Mouse (Mus musculus) forebrain, embryonic 16.5 days (tissue): ENCODE results near the gene Cep131. TPM values are rescaled to one million over a fixed set of nuclear protein-coding genes. Genes with fewer than 3 reads are reported as not detected.

Experiments used
- ATAC-seq: fragments of 200-750 bp; cut with Nextera tagmentation; 2 replicates; pipeline ENCODE4 v1.8.0; 2017; ENCODE audit warnings: mild to moderate bottlenecking, moderate library complexity
- H3K27ac ChIP-seq: fragments of 300-500 bp; sonication (generic); 2 replicates; pipeline ENCODE4 v1.5.1; 2014; ENCODE audit warnings: low read length, control low read depth
- H3K27me3 ChIP-seq: fragments of 300-500 bp; sonication (generic); replicated peaks from 2 replicates; pipeline ENCODE4 v1.6.1; 2014; ENCODE audit warnings: low read length; ENCODE audit not compliant: control insufficient read depth, insufficient read depth
- H3K36me3 ChIP-seq: fragments of 300-500 bp; sonication (generic); 2 replicates; pipeline ENCODE4 v1.6.1; 2014; ENCODE audit not compliant: control insufficient read depth, insufficient read depth
- H3K4me1 ChIP-seq: fragments of 300-500 bp; sonication (generic); replicated peaks from 2 replicates; pipeline ENCODE4 v1.6.1; 2014; ENCODE audit warnings: low read length; ENCODE audit not compliant: control insufficient read depth, insufficient read depth
- H3K4me2 ChIP-seq: fragments of 300-500 bp; sonication (generic); 2 replicates; pipeline ENCODE4 v1.6.1; 2014; ENCODE audit warnings: mild to moderate bottlenecking, low read length, control low read depth
- H3K4me3 ChIP-seq: fragments of 300-500 bp; sonication (generic); replicated peaks from 2 replicates; pipeline ENCODE4 v1.5.1; 2014; ENCODE audit warnings: mild to moderate bottlenecking, low read length, control low read depth
- H3K9ac ChIP-seq: fragments of 300-500 bp; sonication (generic); replicated peaks from 2 replicates; pipeline ENCODE4 v1.6.1; 2014; ENCODE audit warnings: low read depth, low read length, control low read depth
- H3K9me3 ChIP-seq: fragments of 300-500 bp; sonication (generic); 2 replicates; pipeline ENCODE4 v1.6.1; 2016; ENCODE audit warnings: low read length; ENCODE audit not compliant: control insufficient read depth
- WGBS: fragments of 180-500 bp; shearing (Covaris S2); extraction: QIAGEN DNeasy Blood & Tissue Kit; methylation state at CpG from one replicate; pipeline ENCODE4 v1.1.7; 2014; 5-methylcytosine and 5-hydroxymethylcytosine counted together
- polyA plus RNA-seq: library from polyadenylated mRNA; unstranded; fragments of >200 nt; fragmentation: Nextera tagmentation; extraction: Ambion mirVana; gene quantifications from 2 replicates; pipeline ENCODE4 v1.2.1, GENCODE M21; 2015

The Cep131 gene
- polyA plus RNA-seq, 1 experiment from 2014 or later, result 33.8 TPM

- ATAC-seq, result peak; percentile 32; the same call in 1 of the 2 replicates
- H3K4me1 ChIP-seq, result peaks cover 48% of the 10 kb centered on the region
Measured at GRCm38 (mm10) chr11:120046553-120047191, 40.0 kb downstream of the Cep131 start, which contains the start of gene Aatk. Aatk (minus strand) TSS chr11:120047167.

GRCm38 (mm10) chr11:120045839-120046552 is 40.6 kb downstream of the Cep131 start:
- Histone ChIP-seq H3K4me2 (peak overlapping the region; percentile 84), H3K27me3 (no peaks in the 10 kb centered on the region), H3K27ac (peak overlapping the region; percentile 90), H3K9me3 (no peaks in the 10 kb centered on the region), H3K9ac (peak overlapping the region; percentile 92), H3K4me3 (peak overlapping the region; percentile 79), H3K4me1 (peaks cover 43% of the 10 kb centered on the region), H3K36me3 (no peaks in the 10 kb centered on the region)
- ATAC-seq, result peak; percentile 16; the same call in 1 of the 2 replicates
- WGBS, result 30% methylated on average over 11 of the region's 11 CpGs

More at GRCm38 (mm10) chr11:120046553-120047191, 40.0 kb downstream of the Cep131 start, which contains the start of gene Aatk:
- under 1% methylated on average over 55 of the region's 63 CpGs for WGBS
- no peaks in the 10 kb centered on the region for H3K9me3 ChIP-seq
- peak within 1 kb of the TSS; percentile 92 for H3K9ac ChIP-seq
- peak within 1 kb of the TSS; percentile 90 for H3K27ac ChIP-seq
- no peaks in the 10 kb centered on the region for H3K36me3 ChIP-seq
- H3K27me3 ChIP-seq, result no peaks in the 10 kb centered on the region
- H3K4me3 ChIP-seq, result peak within 1 kb of the TSS; percentile 79
- peak within 1 kb of the TSS; percentile 84 for H3K4me2 ChIP-seq

GRCm38 (mm10) chr11:120045341-120045740 is 41.3 kb downstream of the Cep131 start:
- ATAC-seq, result no peak
- Histone ChIP-seq H3K4me2 (peak overlapping the region; percentile 84), H3K9ac (peak overlapping the region; percentile 92), H3K27me3 (no peaks in the 10 kb centered on the region), H3K4me3 (peak overlapping the region; percentile 79), H3K9me3 (no peaks in the 10 kb centered on the region), H3K36me3 (no peaks in the 10 kb centered on the region), H3K4me1 (peaks cover 43% of the 10 kb centered on the region), H3K27ac (peak overlapping the region; percentile 90)
- 45% methylated on average over 4 of the region's 4 CpGs for WGBS

- Histone ChIP-seq H3K9me3 (no peaks in the 10 kb centered on the region), H3K27ac (no peak overlapping the region), H3K27me3 (no peaks in the 10 kb centered on the region), H3K4me3 (no peak overlapping the region), H3K9ac (no peak overlapping the region; the same call in 1 of the 2 replicates), H3K4me1 (peaks cover 36% of the 10 kb centered on the region), H3K36me3 (no peaks in the 10 kb centered on the region), H3K4me2 (no peak overlapping the region)
- no peak for ATAC-seq
- WGBS, result 80% methylated on average over 7 of the region's 7 CpGs
Measured at GRCm38 (mm10) chr11:120042141-120042838, 44.3 kb downstream of the Cep131 start.

- H3K27ac ChIP-seq, result no peak overlapping the region
- H3K27me3 ChIP-seq, result no peaks in the 10 kb centered on the region
- no peak overlapping the region for H3K4me3 ChIP-seq
- ATAC-seq, result no peak
- no peak overlapping the region for H3K4me2 ChIP-seq
- H3K4me1 ChIP-seq, result peaks cover 36% of the 10 kb centered on the region
- no peaks in the 10 kb centered on the region for H3K9me3 ChIP-seq
- no peak overlapping the region; the same call in 1 of the 2 replicates for H3K9ac ChIP-seq
- H3K36me3 ChIP-seq, result no peaks in the 10 kb centered on the region
- WGBS, result 80% methylated on average over 13 of the region's 13 CpGs
Measured at GRCm38 (mm10) chr11:120041191-120042123, 45.2 kb downstream of the Cep131 start.

- peaks cover 26% of the 10 kb centered on the region for H3K4me1 ChIP-seq
- WGBS, result 66% methylated on average over 8 of the region's 8 CpGs
- H3K9me3 ChIP-seq, result no peaks in the 10 kb centered on the region
- no peak overlapping the region for H3K4me2 ChIP-seq
- H3K4me3 ChIP-seq, result no peak overlapping the region
- no peak overlapping the region for H3K9ac ChIP-seq
- H3K27me3 ChIP-seq, result no peaks in the 10 kb centered on the region
- H3K27ac ChIP-seq, result no peak overlapping the region
- no peaks in the 10 kb centered on the region for H3K36me3 ChIP-seq
- no peak for ATAC-seq
Measured at GRCm38 (mm10) chr11:120040440-120040839, 46.2 kb downstream of the Cep131 start.

GRCm38 (mm10) chr11:120039581-120039980 is 47.0 kb downstream of the Cep131 start:
- Histone ChIP-seq H3K4me2 (no peak overlapping the region), H3K27ac (no peak overlapping the region), H3K9me3 (no peaks in the 10 kb centered on the region), H3K27me3 (no peaks in the 10 kb centered on the region), H3K4me1 (peaks cover 19% of the 10 kb centered on the region), H3K4me3 (no peak overlapping the region), H3K9ac (no peak overlapping the region), H3K36me3 (no peaks in the 10 kb centered on the region)
- 31% methylated on average over 4 of the region's 4 CpGs for WGBS
- ATAC-seq, result peak; percentile 12; the same call in 1 of the 2 replicates

GRCm38 (mm10) chr11:120034762-120035161 is 51.9 kb downstream of the Cep131 start:
- Histone ChIP-seq H3K9me3 (no peaks in the 10 kb centered on the region), H3K27ac (no peak overlapping the region), H3K27me3 (no peaks in the 10 kb centered on the region), H3K4me3 (no peak overlapping the region), H3K36me3 (no peaks in the 10 kb centered on the region), H3K9ac (no peak overlapping the region), H3K4me2 (no peak overlapping the region), H3K4me1 (peaks cover 9% of the 10 kb centered on the region)
- 67% methylated on average over 5 of the region's 5 CpGs for WGBS
- no peak for ATAC-seq
